Mouse (Mus musculus): ENCODE results near the gene Sde2.
A peak's percentile ranks its signal among the peaks of the same experiment; 100 is the strongest.

Gene Sde2

DNA sequence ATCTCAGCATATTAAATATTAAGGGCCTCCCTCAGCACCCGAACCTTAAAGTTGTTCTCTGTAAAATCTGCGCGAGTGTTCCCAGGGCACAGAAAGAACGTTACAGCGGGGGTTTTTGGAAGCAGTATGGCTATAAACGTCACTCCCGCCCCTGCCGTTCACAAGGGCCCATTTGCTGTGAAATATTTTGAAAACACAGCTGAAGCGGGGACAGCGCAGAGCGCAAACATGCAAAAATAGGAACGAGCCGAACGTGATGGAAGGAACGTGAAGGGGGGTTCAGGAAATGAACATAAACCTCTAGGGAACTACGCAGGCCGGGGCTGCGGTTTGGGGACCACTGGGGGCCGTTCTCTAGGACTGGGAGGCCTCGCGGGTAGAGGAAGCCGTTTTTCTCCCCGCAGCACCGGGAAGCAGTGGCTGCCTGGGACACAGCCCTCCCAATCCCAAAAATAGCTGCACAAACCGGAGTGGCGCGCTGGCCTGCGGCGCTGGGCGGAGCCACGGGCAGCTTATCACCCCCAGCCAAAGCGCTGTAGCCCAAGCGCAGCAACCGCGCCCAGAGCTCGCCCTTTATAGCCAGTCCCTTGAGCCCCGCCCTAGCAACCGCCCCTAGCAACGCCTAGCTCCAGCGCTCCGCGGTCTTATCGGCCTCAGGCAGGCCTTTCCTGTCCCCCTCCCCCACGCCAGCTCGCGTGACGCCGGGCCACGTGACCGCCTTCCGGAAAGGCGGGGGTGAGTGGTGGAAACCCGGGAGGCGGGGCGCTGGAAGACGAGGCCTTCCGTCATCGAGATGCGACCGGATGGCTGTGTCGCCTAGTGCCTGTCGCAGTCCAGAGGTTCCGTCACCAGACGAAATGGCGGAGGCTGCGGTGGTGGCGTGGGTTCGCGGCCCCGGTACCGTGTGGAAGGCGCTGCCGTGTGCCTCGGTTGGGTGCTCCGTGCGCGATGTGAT, at the start of gene Sde2:
TSS of gene Sde2 (plus strand) at position 812 of the 955 bp plus-strand sequence.
- peak; percentile 100 for DNase-seq

DNA sequence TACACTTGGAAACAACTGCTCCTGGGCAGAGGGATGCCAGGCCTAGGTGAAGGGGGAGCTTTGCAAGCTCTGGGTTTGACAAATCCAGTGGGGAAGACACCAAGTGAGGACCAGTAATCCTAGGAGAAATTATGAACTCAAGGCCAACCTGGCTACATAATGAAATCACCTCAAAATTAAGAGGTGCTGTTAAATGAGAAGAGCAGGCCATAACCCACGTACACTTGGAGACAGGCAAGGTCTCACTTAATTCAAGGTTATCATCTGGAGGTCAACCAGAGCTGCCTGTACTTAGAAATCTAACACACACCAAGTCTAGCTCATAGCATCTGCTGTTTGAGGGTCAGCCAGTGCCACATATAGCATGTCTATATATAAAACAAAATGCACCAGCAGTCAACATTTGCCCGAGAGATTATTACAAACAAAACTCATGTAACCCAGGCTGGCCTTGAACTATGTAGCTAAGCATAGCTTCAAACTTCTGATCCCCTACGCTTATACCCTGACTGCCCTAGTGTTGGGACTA, 49.4 kb upstream of the Sde2 start:
- DNase-seq, result no peak

- DNase-seq, result no peak
Observed at GRCm38 (mm10) chr1:180803881-180804280, 47.0 kb upstream of the Sde2 start.

GRCm38 (mm10) chr1:180808831-180809230, 42.1 kb upstream of the Sde2 start:
- no peak for DNase-seq

DNA sequence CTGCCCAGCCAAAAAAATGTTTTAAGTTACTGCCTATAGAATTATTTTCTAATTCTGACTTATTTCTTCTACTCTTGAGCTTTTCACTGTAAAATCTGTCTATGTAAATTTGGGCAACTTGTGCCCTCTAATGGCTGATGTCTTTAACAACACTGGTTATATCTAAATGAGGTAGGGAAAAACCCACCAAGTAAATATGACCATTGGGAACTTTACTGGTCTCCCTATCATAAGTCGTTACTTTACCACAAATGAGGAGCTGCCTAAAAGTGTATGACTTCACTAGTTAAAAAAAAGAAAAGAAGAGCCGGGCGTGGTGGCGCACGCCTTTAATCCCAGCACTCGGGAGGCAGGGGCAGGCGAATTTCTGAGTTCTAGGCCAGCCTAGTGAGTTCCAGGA, 40.0 kb upstream of the Sde2 start:
- DNase-seq, result no peak

DNA sequence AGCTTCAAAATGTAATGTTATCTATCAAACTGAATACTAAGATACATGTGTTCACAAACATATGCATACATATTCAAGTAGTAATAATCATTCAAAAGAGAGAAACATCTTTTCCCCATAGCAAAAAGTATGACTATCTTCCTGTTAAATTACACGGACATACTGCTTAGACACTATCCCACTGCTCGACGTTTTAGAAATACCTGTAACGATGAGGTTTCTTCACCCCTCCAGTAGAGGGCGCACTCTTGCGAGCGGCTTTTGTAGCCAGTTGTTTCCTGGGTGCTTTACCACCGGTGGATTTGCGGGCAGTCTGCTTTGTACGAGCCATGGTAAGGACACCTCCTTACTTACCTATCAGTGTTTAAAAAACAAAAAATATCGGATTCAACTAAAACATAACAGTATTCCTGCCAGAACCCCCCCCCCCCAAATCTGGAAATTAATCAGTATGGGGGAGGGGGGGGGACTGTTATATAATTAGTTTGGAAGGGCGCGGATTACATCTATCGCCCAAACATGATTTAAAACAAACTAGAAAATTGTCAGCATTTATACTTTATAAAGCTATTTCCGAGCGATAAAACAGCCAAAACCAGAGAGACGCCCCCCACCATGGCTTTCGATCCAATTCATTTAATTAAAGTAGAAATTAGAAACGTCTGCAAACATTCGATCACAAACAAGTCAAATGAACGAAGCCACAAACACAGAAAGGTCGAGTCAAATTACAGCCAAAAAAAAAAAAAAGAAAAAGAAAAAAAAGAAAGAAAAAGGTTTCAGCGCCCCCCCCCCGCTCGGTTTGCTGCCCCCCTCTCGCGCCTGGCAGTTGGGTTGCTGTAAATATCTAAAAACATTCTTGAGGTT, 39.1 kb upstream of the Sde2 start:
- peak; percentile 24 for DNase-seq

- DNase-seq, result peak; percentile 54
Observed at GRCm38 (mm10) chr1:180812463-180813408, 38.2 kb upstream of the Sde2 start.

GRCm38 (mm10) chr1:180813409-180813884, 37.5 kb upstream of the Sde2 start:
- DNase-seq, result peak; percentile 94

GRCm38 (mm10) chr1:180813885-180814740, 36.8 kb upstream of the Sde2 start, which contains the start of gene H3f3a:
Gene H3f3a (minus strand): TSS chr1:180813943.
- DNase-seq, result peak; percentile 71

GRCm38 (mm10) chr1:180815371-180816024, 35.4 kb upstream of the Sde2 start:
- DNase-seq, result no peak

GRCm38 (mm10) chr1:180818000-180818399, 32.9 kb upstream of the Sde2 start:
- no peak for DNase-seq

- DNase-seq, result no peak
Observed at GRCm38 (mm10) chr1:180821101-180821500, 29.8 kb upstream of the Sde2 start.

- DNase-seq, result no peak
Observed at GRCm38 (mm10) chr1:180822276-180822675, 28.7 kb upstream of the Sde2 start.

DNA sequence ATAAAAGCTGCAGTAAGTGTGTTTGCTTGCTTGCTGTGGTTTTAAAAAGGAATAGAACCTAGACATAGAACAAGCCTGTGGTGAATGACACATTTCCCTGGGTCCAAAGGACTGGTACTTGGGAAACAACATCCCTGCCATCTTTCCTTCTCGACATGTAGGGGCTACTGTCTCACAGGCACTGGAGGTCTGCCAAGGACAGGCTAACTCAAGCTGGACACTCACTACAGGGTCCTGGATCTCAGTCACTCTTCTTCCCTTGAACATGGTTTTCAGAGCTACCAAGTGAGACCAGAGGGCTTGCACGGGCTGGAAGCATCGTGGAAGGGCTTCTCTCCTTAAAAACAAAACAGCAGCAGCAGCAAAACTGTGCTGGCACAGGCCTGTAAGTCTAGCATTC, 27.2 kb upstream of the Sde2 start:
- no peak for DNase-seq

GRCm38 (mm10) chr1:180824721-180825120, 26.2 kb upstream of the Sde2 start:
- no peak for DNase-seq

GRCm38 (mm10) chr1:180826634-180827033, 24.3 kb upstream of the Sde2 start:
- DNase-seq, result no peak

- DNase-seq, result no peak
Observed at GRCm38 (mm10) chr1:180829775-180830174, 21.2 kb upstream of the Sde2 start.

- no peak for DNase-seq
Observed at GRCm38 (mm10) chr1:180830175-180830574, 20.8 kb upstream of the Sde2 start.

GRCm38 (mm10) chr1:180830588-180831346, 20.2 kb upstream of the Sde2 start:
- no peak for DNase-seq

All from right cerebral cortex, adult 18-20 months (tissue).